21 mouse cellular contexts compared by ENCODE assay signal in the genomic region with DNA sequence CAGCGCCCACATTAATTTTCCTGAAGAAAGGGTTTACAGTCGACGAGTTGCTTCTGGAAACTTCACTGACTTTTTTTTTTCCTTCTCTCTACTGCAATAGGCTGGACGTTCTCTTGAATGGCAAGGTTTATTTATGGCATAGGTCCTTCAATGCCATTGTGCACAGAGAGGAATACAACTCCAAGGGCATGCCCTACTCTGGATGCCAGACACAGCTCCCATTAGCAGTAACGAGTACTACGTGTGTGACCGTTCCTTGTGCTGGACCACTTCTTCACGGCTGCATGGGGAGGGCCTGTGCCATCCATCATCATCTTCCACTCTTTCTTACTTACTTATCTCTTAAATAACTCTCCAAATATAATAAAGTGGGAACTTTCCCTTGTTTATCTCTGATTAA.
DNase-seq lines count a peak whose midpoint lies in the region; ATAC-seq and TF ChIP-seq lines count a peak whose summit lies in the region.
"Had no signal": no experiment of that assay in that cellular context is flagged by ENCODE, and none has a peak within 500 bp of the region (broad histone marks: within the 10 kb centered on the region; RNA-seq: fewer than 3 reads in every experiment).

No protein-coding gene starts in this region.

- 58% methylated on average over 8 of the region's 8 CpGs for WGBS in heart, adult 2 months
- 50% methylated on average over 8 of the region's 8 CpGs for WGBS in heart, postnatal 0 days
- WGBS in cerebellum, adult 2 months = 91% methylated on average over 8 of the region's 8 CpGs
- WGBS in intestine, postnatal 0 days = 76% methylated on average over 8 of the region's 8 CpGs

- no peaks in the 10 kb centered on the region for H3K4me1 ChIP-seq in heart, adult 2 months (ENCODE audit: control insufficient read depth, insufficient read depth, low read length)
- no peaks in the 10 kb centered on the region for H3K4me1 ChIP-seq in heart, postnatal 0 days (ENCODE audit: control insufficient read depth, insufficient read depth)
- no peaks in the 10 kb centered on the region for H3K4me1 ChIP-seq in cerebellum, adult 2 months (ENCODE audit: control insufficient read depth, insufficient read depth, low read length)
- no peaks in the 10 kb centered on the region for H3K4me1 ChIP-seq in intestine, postnatal 0 days (replicated peaks; ENCODE audit: control insufficient read depth, insufficient read depth, low read length)
- H3K4me1 ChIP-seq: embryonic facial prominence, embryonic 12.5 days; forebrain, embryonic 15.5 days; hindbrain, embryonic 15.5 days had no signal

- no peak for TF ChIP-seq CTCF in heart, adult 2 months (IDR thresholded peaks at IDR 0.05)
- TF ChIP-seq CTCF in heart, postnatal 0 days (IDR thresholded peaks at IDR 0.05; ENCODE audit: low read depth) = no peak
- TF ChIP-seq CTCF in cerebellum, adult 2 months (IDR thresholded peaks at IDR 0.05; ENCODE audit: borderline replicate concordance, insufficient read depth, low read depth, low read length) = no peak
- TF ChIP-seq CTCF in intestine, postnatal 0 days (IDR thresholded peaks at IDR 0.05; ENCODE audit: low read depth) = no peak

- no peak overlapping the region for H3K27ac ChIP-seq in heart, adult 2 months
- peak overlapping the region; percentile 77 for H3K27ac ChIP-seq in heart, postnatal 0 days (ENCODE audit: low read depth)
- H3K27ac ChIP-seq in cerebellum, adult 2 months (ENCODE audit: insufficient read depth, low read length) = no peak overlapping the region
- no peak overlapping the region for H3K27ac ChIP-seq in intestine, postnatal 0 days (ENCODE audit: low read depth, low read length)
- H3K27ac ChIP-seq: embryonic facial prominence, embryonic 12.5 days; forebrain, embryonic 15.5 days; hindbrain, embryonic 15.5 days; kidney, postnatal 0 days had no signal

- TF ChIP-seq EP300 in heart, adult 2 months (IDR thresholded peaks at IDR 0.05; ENCODE audit: insufficient read depth, low read depth, low read length) = no peak
- TF ChIP-seq EP300 in heart, postnatal 0 days (IDR thresholded peaks at IDR 0.05; ENCODE audit: low read depth) = no peak

- no peaks in the 10 kb centered on the region for H3K27me3 ChIP-seq in heart, adult 2 months (ENCODE audit: control insufficient read depth, insufficient read depth, low read length)
- no peaks in the 10 kb centered on the region for H3K27me3 ChIP-seq in heart, postnatal 0 days (ENCODE audit: control insufficient read depth, insufficient read depth, low read length)
- H3K27me3 ChIP-seq in cerebellum, adult 2 months (ENCODE audit: control insufficient read depth, insufficient read depth, low read length) = no peaks in the 10 kb centered on the region
- no peaks in the 10 kb centered on the region for H3K27me3 ChIP-seq in intestine, postnatal 0 days (replicated peaks; ENCODE audit: control insufficient read depth, insufficient read depth, low read length)
- H3K27me3 ChIP-seq: embryonic facial prominence, embryonic 12.5 days; forebrain, embryonic 15.5 days; hindbrain, embryonic 15.5 days had no signal

- no peak overlapping the region for H3K4me3 ChIP-seq in heart, adult 2 months
- no peak overlapping the region for H3K4me3 ChIP-seq in heart, postnatal 0 days (ENCODE audit: low read depth, low read length)
- H3K4me3 ChIP-seq in cerebellum, adult 2 months (replicated peaks; ENCODE audit: insufficient read depth, low read depth, low read length) = no peak overlapping the region
- H3K4me3 ChIP-seq in intestine, postnatal 0 days (ENCODE audit: low read depth, low read length) = no peak overlapping the region
- H3K4me3 ChIP-seq: embryonic facial prominence, embryonic 12.5 days; forebrain, embryonic 15.5 days; hindbrain, embryonic 15.5 days had no signal

- intact Hi-C loops in heart, adult 2 months (cut with DNase I) = no loop called here
- intact Hi-C loops in heart, postnatal 14 days (cut with DNase I) = no loop called here

- no peak overlapping the region for H3K4me2 ChIP-seq in heart, postnatal 0 days (ENCODE audit: low read depth, low read length)
- H3K4me2 ChIP-seq in intestine, postnatal 0 days (replicated peaks; ENCODE audit: low read depth) = no peak overlapping the region
- H3K4me2 ChIP-seq: embryonic facial prominence, embryonic 12.5 days; forebrain, embryonic 15.5 days; hindbrain, embryonic 15.5 days had no signal

- peak; percentile 90 for ATAC-seq in heart, postnatal 0 days (ENCODE audit: insufficient read depth, low read depth)
- ATAC-seq in intestine, postnatal 0 days = no peak
- ATAC-seq: CD4-positive, CD25-positive, alpha-beta regulatory T cell, adult 4 months; forebrain, embryonic 15.5 days had no signal

- H3K9me3 ChIP-seq in heart, postnatal 0 days (replicated peaks; ENCODE audit: control insufficient read depth, low read length) = no peaks in the 10 kb centered on the region
- H3K9me3 ChIP-seq in intestine, postnatal 0 days (ENCODE audit: control insufficient read depth) = no peaks in the 10 kb centered on the region
- H3K9me3 ChIP-seq: embryonic facial prominence, embryonic 12.5 days; forebrain, embryonic 15.5 days; G1E; hindbrain, embryonic 15.5 days had no signal

- DNase-seq in adrenal gland, adult (ENCODE audit: inconsistent age in 2 of 2, low spot score in 1 of 2) = peak; percentile 14 to 67
- DNase-seq in adrenal gland, postnatal 4 days (ENCODE audit: low spot score in 2 of 2) = no peak
- DNase-seq in heart, adult 2 months = peak; percentile 11 to 14
- no peak for DNase-seq in heart, postnatal 14 days
- peak; percentile 37 for DNase-seq in heart, postnatal 0 days (ENCODE audit: low spot score)
- DNase-seq in cerebellum, adult 2 months = no peak
- DNase-seq: adrenal gland, postnatal 25 days; B cell, adult 2 months; cerebellum, adult 11 months; cerebellum, adult 9-10 months; cerebellum, postnatal 25 days; gastrocnemius, postnatal 36 days; kidney, adult 11 months; kidney, adult 9 months had no signal

- H3K9ac ChIP-seq in heart, adult 2 months (ENCODE audit: low read depth, low read length) = no peak overlapping the region
- no peak overlapping the region for H3K9ac ChIP-seq in heart, postnatal 0 days (replicated peaks; ENCODE audit: low read depth, low read length)
- no peak overlapping the region for H3K9ac ChIP-seq in intestine, postnatal 0 days (ENCODE audit: low read depth, low read length)
- H3K9ac ChIP-seq: embryonic facial prominence, embryonic 12.5 days; forebrain, embryonic 15.5 days; hindbrain, embryonic 15.5 days had no signal

- H3K79me2 ChIP-seq in heart, adult 2 months (replicated peaks; ENCODE audit: control insufficient read depth, insufficient read depth, low read length) = no peaks in the 10 kb centered on the region

- TF ChIP-seq POLR2A in heart, adult 2 months (IDR thresholded peaks at IDR 0.05; ENCODE audit: insufficient read depth, low read depth, low read length) = no peak
- no peak for TF ChIP-seq POLR2A in cerebellum, adult 2 months (IDR thresholded peaks at IDR 0.05; ENCODE audit: borderline replicate concordance, insufficient read depth, low read length)

- H3K36me3 ChIP-seq in heart, adult 2 months (ENCODE audit: control insufficient read depth, insufficient read depth, low read length) = no peaks in the 10 kb centered on the region
- no peaks in the 10 kb centered on the region for H3K36me3 ChIP-seq in heart, postnatal 0 days (replicated peaks; ENCODE audit: control insufficient read depth, insufficient read depth, low read length)
- H3K36me3 ChIP-seq in intestine, postnatal 0 days (ENCODE audit: control insufficient read depth, insufficient read depth) = no peaks in the 10 kb centered on the region
- H3K36me3 ChIP-seq: embryonic facial prominence, embryonic 12.5 days; forebrain, embryonic 15.5 days; G1E; hindbrain, embryonic 15.5 days had no signal

Comparison
In these comparisons a context has a peak if more than half of its experiments do, and no peak if none do; other contexts are left out.
1. DNase-seq: peak in adrenal gland, adult (2 of 2), heart, adult 2 months (2 of 2) and heart, postnatal 0 days (single experiment); none in adrenal gland, postnatal 4 days (0 of 2), heart, postnatal 14 days (0 of 2) and cerebellum, adult 2 months (0 of 2).